Mouse (Mus musculus) lung, embryonic 16.5 days (tissue): ENCODE data around the gene Plppr3. TPM values are rescaled to one million over a fixed set of nuclear protein-coding genes. Genes with fewer than 3 reads are reported as not detected.

ENCODE experiments used
- ATAC-seq: fragments of 200-750 bp; cut with Nextera tagmentation; 2 replicates; pipeline ENCODE4 v1.8.0; 2017; ENCODE audit warnings: low read depth, mild to moderate bottlenecking, moderate library complexity
- H3K27ac ChIP-seq: fragments of 300-500 bp; sonication (generic); 2 replicates; pipeline ENCODE4 v1.5.1; 2014; ENCODE audit warnings: mild to moderate bottlenecking, control low read depth, low read length
- H3K27me3 ChIP-seq: fragments of 300-500 bp; sonication (generic); 2 replicates; pipeline ENCODE4 v1.6.1; 2014; ENCODE audit warnings: low read depth, low read length, mixed read lengths; ENCODE audit not compliant: control insufficient read depth, insufficient read depth
- H3K36me3 ChIP-seq: fragments of 300-500 bp; sonication (generic); 2 replicates; pipeline ENCODE4 v1.6.1; 2014; ENCODE audit warnings: low read length; ENCODE audit not compliant: control insufficient read depth, insufficient read depth
- H3K4me1 ChIP-seq: fragments of 300-500 bp; sonication (generic); replicated peaks from 2 replicates; pipeline ENCODE4 v1.6.1; 2014; ENCODE audit warnings: low read length, mixed read lengths; ENCODE audit not compliant: control insufficient read depth, insufficient read depth
- H3K4me2 ChIP-seq: fragments of 300-500 bp; sonication (generic); 2 replicates; pipeline ENCODE4 v1.6.1; 2014; ENCODE audit warnings: low read depth, low read length, control low read depth
- H3K4me3 ChIP-seq: fragments of 300-500 bp; sonication (generic); 2 replicates; pipeline ENCODE4 v1.5.1; 2014; ENCODE audit warnings: mild to moderate bottlenecking, low read length, control low read depth
- H3K9ac ChIP-seq: fragments of 300-500 bp; sonication (generic); 2 replicates; pipeline ENCODE4 v1.6.1; 2014; ENCODE audit warnings: low read length, control low read depth
- H3K9me3 ChIP-seq: fragments of 300-500 bp; sonication (generic); 2 replicates; pipeline ENCODE4 v1.6.1; 2016; ENCODE audit warnings: low read length; ENCODE audit not compliant: control insufficient read depth
- WGBS: fragments of 180-500 bp; shearing (Covaris S2); extraction: QIAGEN DNeasy Blood & Tissue Kit; methylation state at CpG from one replicate; pipeline ENCODE4 v1.1.7; 2014; 5-methylcytosine and 5-hydroxymethylcytosine counted together
- polyA plus RNA-seq: library from polyadenylated mRNA; unstranded; fragments of >200 nt; fragmentation: Nextera tagmentation; extraction: Ambion mirVana; gene quantifications from 2 replicates; pipeline ENCODE4 v1.2.1, GENCODE M21; 2015

Gene Plppr3
- polyA plus RNA-seq, 1 experiment from 2014 or later: 26.4 TPM

DNA sequence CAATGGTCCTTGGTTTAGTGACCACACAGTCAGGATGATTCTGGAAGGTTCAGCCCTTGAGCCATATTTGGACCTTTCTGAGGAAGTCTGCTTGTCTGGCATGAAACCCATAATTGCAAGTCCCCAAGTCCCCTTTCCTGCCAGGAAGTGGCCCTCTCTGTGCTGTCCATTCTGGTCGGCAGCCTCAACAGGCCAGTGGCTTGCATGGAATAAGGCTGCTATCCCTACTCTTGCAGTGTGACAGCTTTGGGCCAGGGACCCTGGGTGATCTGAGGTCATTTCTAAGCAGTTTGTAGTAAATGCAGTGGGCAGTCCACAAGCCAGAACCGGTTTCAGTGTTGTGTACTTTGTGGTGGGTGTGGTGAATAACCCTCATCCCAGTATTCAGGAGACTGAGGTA lies 36.3 kb downstream of the Plppr3 start:
- Histone ChIP-seq H3K27me3 (no peaks in the 10 kb centered on the region), H3K36me3 (no peaks in the 10 kb centered on the region), H3K4me1 (peaks cover 17% of the 10 kb centered on the region), H3K27ac (no peak overlapping the region), H3K4me2 (no peak overlapping the region), H3K9me3 (no peaks in the 10 kb centered on the region), H3K4me3 (no peak overlapping the region), H3K9ac (no peak overlapping the region)
- ATAC-seq: no peak
- 47% methylated on average over 2 of the region's 2 CpGs for WGBS

DNA sequence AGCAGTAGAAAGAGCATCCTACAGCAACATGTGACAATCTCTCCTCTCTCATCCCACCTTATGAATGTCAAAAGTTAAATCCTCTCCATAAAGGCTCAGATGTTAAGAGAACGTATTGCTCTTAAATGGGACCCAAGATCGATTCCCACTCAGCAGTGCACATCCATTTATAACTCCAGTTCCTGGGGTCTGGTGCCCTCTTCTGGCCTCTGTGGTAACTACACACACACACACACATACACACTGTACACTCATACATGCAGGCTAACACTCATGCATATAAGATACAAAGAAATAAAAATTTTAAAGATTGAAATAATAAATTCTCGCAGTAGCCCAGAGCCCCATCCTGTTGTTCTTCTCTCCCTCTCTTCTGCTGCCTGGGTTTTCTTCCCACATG lies 37.5 kb downstream of the Plppr3 start:
- no peak overlapping the region for H3K4me2 ChIP-seq
- no peak overlapping the region for H3K9ac ChIP-seq
- no peaks in the 10 kb centered on the region for H3K36me3 ChIP-seq
- no peaks in the 10 kb centered on the region for H3K27me3 ChIP-seq
- H3K4me1 ChIP-seq: peaks cover 7% of the 10 kb centered on the region; the same call in 1 of the 2 replicates
- ATAC-seq: no peak
- 98% methylated on average over 3 of the region's 3 CpGs for WGBS
- H3K9me3 ChIP-seq: no peaks in the 10 kb centered on the region
- no peak overlapping the region for H3K27ac ChIP-seq
- no peak overlapping the region for H3K4me3 ChIP-seq

DNA sequence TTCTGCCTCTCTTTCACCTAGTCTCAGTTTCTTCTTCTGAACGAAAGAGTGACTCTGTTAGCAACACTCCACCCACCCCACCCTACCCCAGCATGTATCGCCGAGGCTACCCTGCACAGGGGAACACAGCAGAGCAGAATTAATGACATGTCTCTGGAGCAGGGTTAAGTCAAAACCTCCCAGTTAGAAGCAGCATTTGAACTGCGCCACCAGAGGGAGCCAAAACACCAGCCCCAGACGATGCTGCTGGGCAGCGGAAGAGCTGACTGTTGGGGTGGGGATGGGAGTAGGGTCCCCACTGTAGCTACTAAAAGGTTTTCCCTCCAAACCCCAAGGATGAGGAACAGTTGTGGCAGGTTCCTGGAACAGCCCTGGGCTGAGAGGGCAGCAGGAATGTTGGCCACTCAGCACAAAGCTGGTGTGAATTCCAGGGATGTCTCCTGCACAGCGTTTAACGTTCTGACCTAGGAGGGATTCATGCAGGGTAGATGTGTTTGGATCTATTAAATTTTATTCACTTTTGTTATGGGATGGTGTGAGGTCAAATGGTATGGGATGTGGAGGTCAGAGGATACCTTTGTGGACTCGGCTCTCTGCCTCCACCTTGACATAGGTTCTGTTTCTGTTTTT lies 39.5 kb downstream of the Plppr3 start:
- no peaks in the 10 kb centered on the region for H3K36me3 ChIP-seq
- WGBS: 15% methylated on average over 9 of the region's 9 CpGs
- no peak overlapping the region for H3K4me3 ChIP-seq
- H3K27me3 ChIP-seq: no peaks in the 10 kb centered on the region
- H3K9ac ChIP-seq: no peak overlapping the region
- no peak overlapping the region for H3K27ac ChIP-seq
- ATAC-seq: peak; percentile 62
- H3K4me1 ChIP-seq: no peaks in the 10 kb centered on the region
- no peaks in the 10 kb centered on the region for H3K9me3 ChIP-seq
- no peak overlapping the region for H3K4me2 ChIP-seq

DNA sequence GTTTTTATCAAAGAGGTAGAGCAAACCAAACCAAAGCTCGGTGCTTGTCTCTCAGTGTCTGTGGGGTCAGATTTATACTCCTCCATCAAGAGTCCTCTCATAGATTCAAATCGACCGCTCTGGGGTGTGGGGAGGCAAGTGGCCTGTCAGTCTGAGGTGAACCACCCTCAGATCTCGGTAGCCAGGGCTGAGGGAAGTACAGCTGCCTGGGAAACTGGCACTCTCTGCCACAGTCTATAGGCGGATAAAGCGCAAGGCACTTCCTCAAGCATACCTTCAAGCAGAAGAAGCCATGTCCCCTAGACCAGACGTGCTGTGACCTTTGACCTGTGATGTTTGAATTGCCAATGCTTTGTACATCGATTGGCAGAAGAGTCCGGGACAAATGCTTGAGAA lies 41.6 kb downstream of the Plppr3 start:
- WGBS: 65% methylated on average over 9 of the region's 9 CpGs
- Histone ChIP-seq H3K9ac (no peak overlapping the region), H3K9me3 (no peaks in the 10 kb centered on the region), H3K36me3 (no peaks in the 10 kb centered on the region), H3K4me1 (no peaks in the 10 kb centered on the region), H3K27ac (no peak overlapping the region), H3K27me3 (no peaks in the 10 kb centered on the region), H3K4me3 (no peak overlapping the region), H3K4me2 (no peak overlapping the region)
- no peak for ATAC-seq

DNA sequence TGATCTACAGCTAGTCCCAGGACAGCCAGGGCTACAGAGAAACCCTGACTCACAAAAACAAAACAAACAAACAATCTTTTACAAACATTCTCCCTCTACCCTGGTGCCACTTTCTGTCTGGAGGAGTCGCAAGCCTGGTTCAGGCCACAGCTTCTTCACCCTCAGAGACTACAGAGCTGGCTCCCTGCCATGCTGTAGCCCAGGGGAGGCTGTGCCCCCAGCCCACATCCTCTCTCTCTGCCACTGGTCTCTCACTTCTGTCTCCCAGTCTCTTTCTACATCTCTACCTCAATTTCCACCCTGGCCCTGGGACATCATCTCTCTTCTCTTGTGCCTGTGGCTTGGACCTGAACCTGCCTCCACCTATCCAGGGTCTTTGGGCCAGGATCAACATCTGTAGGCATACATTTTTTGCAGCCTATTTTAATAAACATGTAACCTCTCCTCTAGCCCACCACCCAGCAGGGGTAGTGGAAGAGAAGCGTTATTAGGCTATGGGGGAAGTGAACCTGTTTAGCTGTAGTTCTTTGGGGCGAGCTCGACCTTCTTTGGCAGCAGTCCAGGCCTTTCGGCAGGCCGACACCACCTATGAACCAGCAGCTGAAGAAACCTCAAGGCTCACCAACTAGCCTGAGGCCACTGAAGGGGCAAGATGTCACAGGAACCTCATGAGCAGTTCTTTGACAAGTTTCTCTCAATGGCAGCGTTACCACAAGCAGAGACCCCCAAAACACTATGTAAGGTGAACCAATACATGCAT lies 42.2 kb downstream of the Plppr3 start:
- H3K4me1 ChIP-seq: no peaks in the 10 kb centered on the region
- 51% methylated on average over 7 of the region's 7 CpGs for WGBS
- no peak overlapping the region for H3K27ac ChIP-seq
- no peak for ATAC-seq
- no peaks in the 10 kb centered on the region for H3K27me3 ChIP-seq
- no peak overlapping the region for H3K4me3 ChIP-seq
- no peak overlapping the region for H3K4me2 ChIP-seq
- no peaks in the 10 kb centered on the region for H3K36me3 ChIP-seq
- H3K9ac ChIP-seq: no peak overlapping the region
- H3K9me3 ChIP-seq: no peaks in the 10 kb centered on the region

DNA sequence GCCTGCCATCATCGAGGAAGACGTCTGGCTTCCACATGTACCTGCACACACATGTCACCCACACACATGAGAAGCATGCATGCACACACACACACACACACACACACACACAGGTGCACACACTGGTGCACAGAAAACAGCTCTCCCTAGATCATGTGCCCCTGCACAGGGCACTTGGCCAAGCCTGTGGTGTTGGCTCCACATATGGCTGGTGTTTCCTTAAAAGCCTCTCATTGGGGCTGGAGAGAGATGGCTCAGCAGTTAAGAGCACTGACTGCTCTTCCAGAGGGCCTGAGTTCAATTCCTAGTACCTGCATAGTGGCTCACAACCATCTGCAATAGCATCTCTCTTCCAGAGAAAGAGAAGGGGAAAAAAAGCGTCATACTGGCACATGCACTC lies 42.9 kb downstream of the Plppr3 start:
- no peak overlapping the region for H3K4me3 ChIP-seq
- H3K9me3 ChIP-seq: no peaks in the 10 kb centered on the region
- no peaks in the 10 kb centered on the region for H3K4me1 ChIP-seq
- ATAC-seq: no peak
- H3K9ac ChIP-seq: no peak overlapping the region
- no peaks in the 10 kb centered on the region for H3K36me3 ChIP-seq
- no peaks in the 10 kb centered on the region for H3K27me3 ChIP-seq
- WGBS: 81% methylated on average over 3 of the region's 3 CpGs
- H3K4me2 ChIP-seq: no peak overlapping the region
- no peak overlapping the region for H3K27ac ChIP-seq

DNA sequence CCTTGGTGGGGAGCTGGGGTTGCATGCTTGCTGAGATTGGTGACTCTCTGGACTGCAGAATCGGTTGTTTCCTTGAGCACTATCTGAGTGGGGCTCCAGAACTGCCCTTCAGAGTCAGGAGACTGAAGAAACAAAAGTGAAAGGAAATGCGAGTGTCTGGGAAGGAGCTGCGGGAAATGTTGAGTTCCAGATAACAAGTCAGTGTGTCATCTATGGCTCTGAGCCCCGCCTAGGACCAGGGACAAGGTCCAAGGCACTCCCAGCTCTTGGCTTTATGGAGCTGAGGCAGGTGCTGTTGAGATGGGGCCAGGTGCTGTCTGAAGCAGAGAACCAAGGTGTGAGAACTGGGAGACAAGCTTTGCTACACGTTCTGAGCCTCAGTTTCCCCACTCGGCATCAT lies 50.0 kb downstream of the Plppr3 start:
- peaks cover 6% of the 10 kb centered on the region; the same call in 1 of the 2 replicates for H3K4me1 ChIP-seq
- H3K4me3 ChIP-seq: peak overlapping the region; percentile 10; the same call in 1 of the 2 replicates
- H3K9ac ChIP-seq: peak overlapping the region; percentile 45; the same call in 1 of the 2 replicates
- H3K27me3 ChIP-seq: no peaks in the 10 kb centered on the region
- no peaks in the 10 kb centered on the region for H3K36me3 ChIP-seq
- no peaks in the 10 kb centered on the region for H3K9me3 ChIP-seq
- H3K4me2 ChIP-seq: peak overlapping the region; percentile 16; the same call in 1 of the 2 replicates
- H3K27ac ChIP-seq: peak overlapping the region; percentile 20; the same call in 1 of the 2 replicates
- WGBS: 44% methylated on average over 6 of the region's 6 CpGs
- ATAC-seq: no peak

DNA sequence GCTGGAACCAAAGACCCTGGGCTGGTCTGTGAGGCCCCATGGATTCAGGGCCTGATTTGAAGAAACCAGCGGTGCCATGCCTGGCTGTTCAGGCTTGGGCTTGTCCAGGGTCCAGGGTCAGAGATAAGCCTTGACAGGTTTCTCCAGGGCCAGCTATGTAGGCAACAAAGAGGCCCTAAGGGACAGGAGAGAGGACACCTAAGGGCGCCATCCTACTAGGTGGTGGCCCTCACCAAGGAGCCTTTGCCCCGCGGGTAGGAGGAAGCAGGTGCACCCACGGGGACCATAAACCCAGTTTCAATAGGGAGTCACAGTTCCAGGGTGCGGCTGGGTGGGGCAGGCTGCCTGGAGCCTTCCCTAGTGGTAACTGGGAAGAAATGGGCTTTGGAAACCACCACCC lies 51.4 kb downstream of the Plppr3 start:
- no peaks in the 10 kb centered on the region for H3K27me3 ChIP-seq
- peak overlapping the region; percentile 17; the same call in 1 of the 2 replicates for H3K27ac ChIP-seq
- WGBS: 66% methylated on average over 6 of the region's 6 CpGs
- no peak for ATAC-seq
- H3K9ac ChIP-seq: no peak overlapping the region
- no peaks in the 10 kb centered on the region for H3K9me3 ChIP-seq
- H3K4me2 ChIP-seq: peak overlapping the region; percentile 42
- peak overlapping the region; percentile 24; the same call in 1 of the 2 replicates for H3K4me3 ChIP-seq
- H3K4me1 ChIP-seq: peaks cover 6% of the 10 kb centered on the region; the same call in 1 of the 2 replicates
- H3K36me3 ChIP-seq: no peaks in the 10 kb centered on the region

DNA sequence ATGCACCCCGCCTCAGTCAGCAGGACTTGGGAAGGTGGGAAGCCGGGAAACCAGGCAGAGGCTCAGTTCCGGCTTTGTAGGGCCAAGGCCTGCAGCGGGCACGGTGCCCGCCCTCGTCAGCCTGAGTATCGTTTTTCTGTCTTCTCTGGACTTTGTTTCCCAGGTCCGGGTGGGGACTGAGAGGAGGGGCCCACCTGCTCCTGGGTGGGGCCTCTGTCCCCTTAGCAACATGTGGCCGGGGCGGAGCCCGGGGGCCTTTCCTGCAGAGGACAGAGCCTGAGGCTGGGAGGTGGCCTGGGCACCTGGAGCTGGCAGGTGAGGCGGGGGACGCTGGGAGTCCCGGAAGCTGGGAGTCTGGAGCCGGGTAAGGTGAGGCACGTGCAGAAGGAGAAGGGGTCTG lies 52.1 kb downstream of the Plppr3 start:
- Histone ChIP-seq H3K9ac (peak overlapping the region; percentile 56), H3K4me1 (peaks cover 6% of the 10 kb centered on the region; the same call in 1 of the 2 replicates), H3K36me3 (no peaks in the 10 kb centered on the region), H3K4me2 (peak overlapping the region; percentile 42), H3K4me3 (peak overlapping the region; percentile 24), H3K27ac (peak overlapping the region; percentile 17; the same call in 1 of the 2 replicates), H3K9me3 (no peaks in the 10 kb centered on the region), H3K27me3 (no peaks in the 10 kb centered on the region)
- WGBS: 24% methylated on average over 17 of the region's 17 CpGs
- peak; percentile 81 for ATAC-seq
